Mouse (Mus musculus): ENCODE results near the gene Dmap1. TPM values are rescaled to one million over a fixed set of nuclear protein-coding genes. Genes with fewer than 3 reads are reported as not detected.

Gene Dmap1
- total and polyA plus RNA-seq, 3 experiments = 39.3 to 43.4 (median 39.3) TPM

- peaks cover 0 to 18% of the 10 kb centered on the region in 2 experiments; a peak in 2 of 4 replicates for H3K4me1 ChIP-seq (ENCODE audit: control insufficient read depth in 1 of 2, insufficient read depth in 2 of 2)
- H3K27me3 ChIP-seq (replicated peaks) = no peaks in the 10 kb centered on the region
- no peak overlapping the region for H3K9ac ChIP-seq (ENCODE audit: insufficient read depth, low read depth)
- no peaks in the 10 kb centered on the region for H3K9me3 ChIP-seq (replicated peaks; ENCODE audit: low read length)
- H3K79me2 ChIP-seq (replicated peaks; ENCODE audit: control insufficient read depth, extremely low read depth, insufficient read depth, poor library complexity, severe bottlenecking) = no peaks in the 10 kb centered on the region
- no peak overlapping the region for H3K4me3 ChIP-seq (replicated peaks in 1 of 3; ENCODE audit: low read depth in 2 of 3, low read length in 2 of 3, poor library complexity in 1 of 3)
- dilution Hi-C loops (cut with MboI; ENCODE audit: extremely low pct_ligation_motif_present, extremely low pct_unique_long_range_greater_than_20kb, low sequenced_read_pairs) (no loop called here), in situ Hi-C loops (cut with MboI; ENCODE audit: low pct_ligation_motif_present, low pct_unique_long_range_greater_than_20kb, low sequenced_read_pairs) (no loop called here)
- H3K36me3 ChIP-seq (replicated peaks in 1 of 2; ENCODE audit: control insufficient read depth in 1 of 2, insufficient read depth in 1 of 2, low read length in 1 of 2) = peaks cover 0 to 43% of the 10 kb centered on the region in 2 experiments
- H3K4me2 ChIP-seq (ENCODE audit: insufficient read depth, low read depth, poor library complexity, severe bottlenecking) = no peak overlapping the region
- no peak overlapping the region for H3K27ac ChIP-seq (ENCODE audit: insufficient read depth, low read depth)
- DNase-seq (ENCODE audit: extremely low read depth) = no peak
- TF ChIP-seq ZMIZ1 (IDR thresholded peaks at IDR 0.05; ENCODE audit: low read depth, low read length) = no peak
- no peak for TF ChIP-seq MAZ (IDR thresholded peaks at IDR 0.05; ENCODE audit: low read depth, low read length)
- TF ChIP-seq ZC3H11A (IDR thresholded peaks at IDR 0.05; ENCODE audit: low read depth, low read length) = no peak
- TF ChIP-seq POLR2A (IDR thresholded peaks at IDR 0.05; ENCODE audit: low read depth, low read length) = no peak
- TF ChIP-seq GABPA (IDR thresholded peaks at IDR 0.05; ENCODE audit: insufficient replicate concordance, low read depth, low read length) = no peak
- no peak for TF ChIP-seq E2F4 (IDR thresholded peaks at IDR 0.05; ENCODE audit: insufficient replicate concordance, low read depth, low read length)
- no peak for TF ChIP-seq NRF1 (IDR thresholded peaks at IDR 0.05; ENCODE audit: low read depth, low read length)
- TF ChIP-seq MYC (IDR thresholded peaks at IDR 0.05; ENCODE audit: low read depth, low read length) = no peak
- TF ChIP-seq PAX5 (IDR thresholded peaks at IDR 0.05; ENCODE audit: low read length) = no peak
- no peak for TF ChIP-seq MAFK (IDR thresholded peaks at IDR 0.05; ENCODE audit: insufficient replicate concordance, low read length)
- no peak for TF ChIP-seq MAX (IDR thresholded peaks at IDR 0.05; ENCODE audit: low read length)
- no peak for TF ChIP-seq RAD21 (IDR thresholded peaks at IDR 0.05; ENCODE audit: low read depth, low read length)
- no peak for TF ChIP-seq USF2 (conservative IDR thresholded peaks at IDR 0.05; ENCODE audit: low read depth, low read length)
- no peak for TF ChIP-seq TCF12 (IDR thresholded peaks at IDR 0.05; ENCODE audit: low read depth, low read length)
- TF ChIP-seq UBTF (IDR thresholded peaks at IDR 0.05; ENCODE audit: low read depth, low read length) = no peak
- TF ChIP-seq CHD2 (IDR thresholded peaks at IDR 0.05; ENCODE audit: low read length) = no peak
- no peak for TF ChIP-seq HCFC1 (IDR thresholded peaks at IDR 0.05; ENCODE audit: low read depth, low read length)
Observed at GRCm38 (mm10) chr4:117665531-117665930, 16.5 kb downstream of the Dmap1 start.

GRCm38 (mm10) chr4:117664411-117665137 is 17.5 kb downstream of the Dmap1 start:
- Histone ChIP-seq H3K4me1 (ENCODE audit: control insufficient read depth in 1 of 2, insufficient read depth in 2 of 2) (peaks cover 0 to 19% of the 10 kb centered on the region in 2 experiments; a peak in 2 of 4 replicates), H3K4me2 (ENCODE audit: insufficient read depth, low read depth, poor library complexity, severe bottlenecking) (no peak overlapping the region), H3K27ac (ENCODE audit: insufficient read depth, low read depth) (no peak overlapping the region), H3K9me3 (replicated peaks; ENCODE audit: low read length) (no peaks in the 10 kb centered on the region), H3K9ac (ENCODE audit: insufficient read depth, low read depth) (no peak overlapping the region), H3K36me3 (replicated peaks in 1 of 2; ENCODE audit: control insufficient read depth in 1 of 2, insufficient read depth in 1 of 2, low read length in 1 of 2) (peaks cover 0 to 42% of the 10 kb centered on the region in 2 experiments), H3K4me3 (replicated peaks in 1 of 3; ENCODE audit: low read depth in 2 of 3, low read length in 2 of 3, poor library complexity in 1 of 3) (no peak overlapping the region), H3K27me3 (replicated peaks) (no peaks in the 10 kb centered on the region), H3K79me2 (replicated peaks; ENCODE audit: control insufficient read depth, extremely low read depth, insufficient read depth, poor library complexity, severe bottlenecking) (no peaks in the 10 kb centered on the region)
- dilution Hi-C loops (cut with MboI; ENCODE audit: extremely low pct_ligation_motif_present, extremely low pct_unique_long_range_greater_than_20kb, low sequenced_read_pairs) = no loop called here
- in situ Hi-C loops (cut with MboI; ENCODE audit: low pct_ligation_motif_present, low pct_unique_long_range_greater_than_20kb, low sequenced_read_pairs) = no loop called here
- no peak for TF ChIP-seq USF1 (IDR thresholded peaks at IDR 0.05; ENCODE audit: low read depth, low read length)
- no peak for TF ChIP-seq CHD2 (IDR thresholded peaks at IDR 0.05; ENCODE audit: low read length)
- TF ChIP-seq ZKSCAN1 (IDR thresholded peaks at IDR 0.05; ENCODE audit: borderline replicate concordance, low read depth, low read length) = no peak
- no peak for TF ChIP-seq USF2 (conservative IDR thresholded peaks at IDR 0.05; ENCODE audit: low read depth, low read length)
- no peak for TF ChIP-seq POLR2AphosphoS2 (IDR thresholded peaks at IDR 0.05; ENCODE audit: low read depth, low read length)
- DNase-seq (ENCODE audit: extremely low read depth) = no peak
